Mouse (Mus musculus): ENCODE data around the gene Bdnf. TPM values are rescaled to one million over a fixed set of nuclear protein-coding genes. Genes with fewer than 3 reads are reported as not detected.

Gene Bdnf
- 3.0 and 3.4 TPM in 2 replicates for polyA plus RNA-seq (2016; fragmentation: Nextera tagmentation; extraction: Ambion mirVana)

GRCm38 (mm10) chr2:109674532-109674931, at the start of gene Bdnf:
TSS of gene Bdnf (plus strand) at chr2:109674700.
- Histone ChIP-seq H3K4me3 (peak within 1 kb of the TSS; percentile 62), H3K9me3 (no peaks in the 10 kb centered on the region), H3K27me3 (replicated peaks; ENCODE audit: low read depth, poor library complexity, severe bottlenecking) (peaks cover 77% of the 10 kb centered on the region), H3K4me1 (peaks cover 38% of the 10 kb centered on the region), H3K27ac (replicated peaks) (no peak within 1 kb of the TSS), H3K36me3 (replicated peaks) (no peaks in the 10 kb centered on the region)
- DNase-seq (ENCODE audit: low spot score): peak; percentile 33
- 1% methylated on average over 15 of the region's 15 CpGs for WGBS

- Histone ChIP-seq H3K9me3 (no peaks in the 10 kb centered on the region), H3K36me3 (replicated peaks) (no peaks in the 10 kb centered on the region), H3K4me1 (no peaks in the 10 kb centered on the region; the same call in 1 of the 2 replicates), H3K27ac (replicated peaks) (no peak overlapping the region), H3K4me3 (no peak overlapping the region), H3K27me3 (replicated peaks; ENCODE audit: low read depth, poor library complexity, severe bottlenecking) (no peaks in the 10 kb centered on the region)
- no peak for DNase-seq (ENCODE audit: low spot score)
- WGBS: 61% methylated on average over 6 of the region's 6 CpGs
Measured at GRCm38 (mm10) chr2:109626864-109627263, 47.6 kb upstream of the Bdnf start.

- WGBS: under 1% methylated on average over 48 of the region's 48 CpGs
- Histone ChIP-seq H3K27me3 (replicated peaks; ENCODE audit: low read depth, poor library complexity, severe bottlenecking) (peaks cover 71% of the 10 kb centered on the region), H3K4me1 (peaks cover 33% of the 10 kb centered on the region), H3K36me3 (replicated peaks) (no peaks in the 10 kb centered on the region), H3K27ac (replicated peaks) (no peak overlapping the region), H3K4me3 (peak overlapping the region; percentile 62), H3K9me3 (no peaks in the 10 kb centered on the region)
- peak; percentile 50 for DNase-seq (ENCODE audit: low spot score)
Measured at GRCm38 (mm10) chr2:109673509-109674455, 718 bp upstream of the Bdnf start.

GRCm38 (mm10) chr2:109675051-109675450, 551 bp downstream of the Bdnf start:
- Histone ChIP-seq H3K4me3 (peak overlapping the region; percentile 62; the same call in 1 of the 2 replicates), H3K4me1 (peaks cover 39% of the 10 kb centered on the region), H3K9me3 (no peaks in the 10 kb centered on the region), H3K27ac (replicated peaks) (no peak overlapping the region), H3K36me3 (replicated peaks) (no peaks in the 10 kb centered on the region), H3K27me3 (replicated peaks; ENCODE audit: low read depth, poor library complexity, severe bottlenecking) (peaks cover 79% of the 10 kb centered on the region)
- peak; percentile 11 for DNase-seq (ENCODE audit: low spot score)
- 9% methylated on average over 11 of the region's 11 CpGs for WGBS

GRCm38 (mm10) chr2:109675973-109676617, 1.6 kb downstream of the Bdnf start:
- under 1% methylated on average over 29 of the region's 29 CpGs for WGBS
- Histone ChIP-seq H3K27me3 (replicated peaks; ENCODE audit: low read depth, poor library complexity, severe bottlenecking) (peaks cover 83% of the 10 kb centered on the region), H3K4me1 (peaks cover 39% of the 10 kb centered on the region), H3K9me3 (no peaks in the 10 kb centered on the region), H3K27ac (replicated peaks) (no peak overlapping the region), H3K36me3 (replicated peaks) (no peaks in the 10 kb centered on the region), H3K4me3 (peak overlapping the region; percentile 69)
- DNase-seq (ENCODE audit: low spot score): peak; percentile 82

- 1% methylated on average over 6 of the region's 6 CpGs for WGBS
- no peak for DNase-seq (ENCODE audit: low spot score)
- Histone ChIP-seq H3K36me3 (replicated peaks) (no peaks in the 10 kb centered on the region), H3K27ac (replicated peaks) (no peak overlapping the region), H3K4me3 (peak overlapping the region; percentile 69), H3K27me3 (replicated peaks; ENCODE audit: low read depth, poor library complexity, severe bottlenecking) (peaks cover 79% of the 10 kb centered on the region), H3K4me1 (peaks cover 39% of the 10 kb centered on the region), H3K9me3 (no peaks in the 10 kb centered on the region)
Measured at GRCm38 (mm10) chr2:109676618-109676974, 2.1 kb downstream of the Bdnf start.

- H3K4me1 ChIP-seq: peaks cover 39% of the 10 kb centered on the region
- peak overlapping the region; percentile 88 for H3K27ac ChIP-seq (replicated peaks)
- WGBS: under 1% methylated on average over 50 of the region's 50 CpGs
- peaks cover 70% of the 10 kb centered on the region for H3K27me3 ChIP-seq (replicated peaks; ENCODE audit: low read depth, poor library complexity, severe bottlenecking)
- DNase-seq (ENCODE audit: low spot score): peak; percentile 72
- H3K9me3 ChIP-seq: no peaks in the 10 kb centered on the region
- peak overlapping the region; percentile 69 for H3K4me3 ChIP-seq
- no peaks in the 10 kb centered on the region for H3K36me3 ChIP-seq (replicated peaks)
Measured at GRCm38 (mm10) chr2:109677221-109678089, 3.0 kb downstream of the Bdnf start.

- 0% methylated on average over 18 of the region's 18 CpGs for WGBS
- peaks cover 64% of the 10 kb centered on the region for H3K27me3 ChIP-seq (replicated peaks; ENCODE audit: low read depth, poor library complexity, severe bottlenecking)
- peak overlapping the region; percentile 88 for H3K27ac ChIP-seq (replicated peaks)
- no peaks in the 10 kb centered on the region for H3K9me3 ChIP-seq
- H3K36me3 ChIP-seq (replicated peaks): no peaks in the 10 kb centered on the region
- peak; percentile 89 for DNase-seq (ENCODE audit: low spot score)
- H3K4me1 ChIP-seq: peaks cover 39% of the 10 kb centered on the region
- peak overlapping the region; percentile 69 for H3K4me3 ChIP-seq
Measured at GRCm38 (mm10) chr2:109678090-109678409, 3.5 kb downstream of the Bdnf start.

GRCm38 (mm10) chr2:109678454-109678853, 4.0 kb downstream of the Bdnf start:
- 3% methylated on average over 8 of the region's 8 CpGs for WGBS
- Histone ChIP-seq H3K4me1 (peaks cover 36% of the 10 kb centered on the region), H3K27ac (replicated peaks) (peak overlapping the region; percentile 88), H3K36me3 (replicated peaks) (no peaks in the 10 kb centered on the region), H3K4me3 (peak overlapping the region; percentile 69), H3K27me3 (replicated peaks; ENCODE audit: low read depth, poor library complexity, severe bottlenecking) (peaks cover 60% of the 10 kb centered on the region), H3K9me3 (no peaks in the 10 kb centered on the region)
- DNase-seq (ENCODE audit: low spot score): no peak

- DNase-seq (ENCODE audit: low spot score): no peak
- Histone ChIP-seq H3K27ac (replicated peaks) (no peak overlapping the region), H3K36me3 (replicated peaks) (no peaks in the 10 kb centered on the region), H3K4me3 (no peak overlapping the region), H3K27me3 (replicated peaks; ENCODE audit: low read depth, poor library complexity, severe bottlenecking) (peaks cover 50% of the 10 kb centered on the region), H3K9me3 (no peaks in the 10 kb centered on the region), H3K4me1 (peaks cover 26% of the 10 kb centered on the region)
- 54% methylated on average over 2 of the region's 2 CpGs for WGBS
Measured at GRCm38 (mm10) chr2:109679446-109679845, 4.9 kb downstream of the Bdnf start.

- 85% methylated on average over 1 of the region's 1 CpGs for WGBS
Measured at GRCm38 (mm10) chr2:109681071-109681470, 6.6 kb downstream of the Bdnf start.

GRCm38 (mm10) chr2:109688661-109689060, 14.2 kb downstream of the Bdnf start:
- Histone ChIP-seq H3K27me3 (replicated peaks; ENCODE audit: low read depth, poor library complexity, severe bottlenecking) (peaks cover 30% of the 10 kb centered on the region), H3K36me3 (replicated peaks) (no peaks in the 10 kb centered on the region), H3K4me3 (no peak overlapping the region), H3K27ac (replicated peaks) (no peak overlapping the region), H3K4me1 (peaks cover 15% of the 10 kb centered on the region), H3K9me3 (no peaks in the 10 kb centered on the region)
- 79% methylated on average over 1 of the region's 1 CpGs for WGBS
- no peak for DNase-seq (ENCODE audit: low spot score)

More at GRCm38 (mm10) chr2:109681071-109681470, 6.6 kb downstream of the Bdnf start:
- peaks cover 20% of the 10 kb centered on the region for H3K4me1 ChIP-seq
- no peak overlapping the region for H3K27ac ChIP-seq (replicated peaks)
- H3K36me3 ChIP-seq (replicated peaks): no peaks in the 10 kb centered on the region
- H3K27me3 ChIP-seq (replicated peaks; ENCODE audit: low read depth, poor library complexity, severe bottlenecking): peaks cover 34% of the 10 kb centered on the region
- no peaks in the 10 kb centered on the region for H3K9me3 ChIP-seq
- H3K4me3 ChIP-seq: no peak overlapping the region
- DNase-seq (ENCODE audit: low spot score): no peak
